Mouse (Mus musculus) lung, adult 2 months (tissue): ENCODE data around the gene Plxnc1.

ENCODE experiments used
- CTCF ChIP-seq: fragments of 200-500 bp; IDR thresholded peaks from 2 replicates; pipeline ENCODE4 v1.5.1; 2011; ENCODE audit warnings: mild to moderate bottlenecking, low read length, control low read depth; ENCODE audit not compliant: insufficient read depth
- POLR2A ChIP-seq: fragments of 200-500 bp; IDR thresholded peaks from 2 replicates; pipeline ENCODE4 v1.6.1; 2011; ENCODE audit warnings: low read depth, mild to moderate bottlenecking, control low read depth, low read length, borderline replicate concordance; ENCODE audit errors: extremely low read depth

DNA sequence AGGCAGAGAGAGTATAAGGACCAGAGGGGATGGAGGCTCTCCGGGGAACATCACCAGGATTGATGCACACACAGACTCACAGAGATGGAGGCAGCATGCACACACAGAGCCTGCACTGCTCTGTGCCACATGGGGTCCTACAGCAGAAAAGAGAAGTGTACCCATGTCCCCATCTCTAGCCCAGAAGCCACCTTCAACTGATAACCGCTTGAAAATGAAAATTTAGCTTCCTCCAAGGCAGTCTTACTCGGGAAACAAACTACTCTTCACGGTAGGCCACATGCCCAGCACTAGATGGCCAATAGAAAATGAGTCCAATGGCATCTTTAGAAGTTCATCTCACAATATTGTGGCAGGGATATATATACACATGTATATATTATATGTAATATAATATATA lies 9.4 kb downstream of the Plxnc1 start:
- no peak for TF ChIP-seq CTCF
- TF ChIP-seq POLR2A: no peak
